Comparison of ENCODE assay signal across 9 mouse cellular contexts in genomic region chr13:33085695-33086432, GRCm38 (mm10). TPM values are rescaled to one million over a fixed set of nuclear protein-coding genes. Genes with fewer than 3 reads are reported as not detected.
A peak's percentile ranks its signal among the peaks of the same experiment; 100 is the strongest.
DNase-seq lines count a peak whose midpoint lies in the region; ATAC-seq and TF ChIP-seq lines count a peak whose summit lies in the region.
"Had no signal": no experiment of that assay in that cellular context is flagged by ENCODE, and none has a peak within 500 bp of the region (broad histone marks: within the 10 kb centered on the region; RNA-seq: fewer than 3 reads in every experiment).

No protein-coding gene starts in this region.

- TF ChIP-seq CTCF in lung, postnatal 0 days (IDR thresholded peaks at IDR 0.05), result no peak

- no peak overlapping the region for H3K9ac ChIP-seq in hindbrain, embryonic 14.5 days
- H3K9ac ChIP-seq in lung, postnatal 0 days (replicated peaks; ENCODE audit: low read depth), result no peak overlapping the region

- TF ChIP-seq EP300 in lung, postnatal 0 days (IDR thresholded peaks at IDR 0.05), result no peak

- peak; percentile 84 for ATAC-seq in hindbrain, embryonic 14.5 days (ENCODE audit: low FRiP score)
- ATAC-seq in lung, postnatal 0 days, result peak; percentile 77

- no peak overlapping the region for H3K4me2 ChIP-seq in hindbrain, embryonic 14.5 days (replicated peaks)
- H3K4me2 ChIP-seq in lung, postnatal 0 days (replicated peaks; ENCODE audit: low read depth, low read length), result no peak overlapping the region

- H3K4me3 ChIP-seq in heart, embryonic 10.5 days, result no peak overlapping the region
- no peak overlapping the region for H3K4me3 ChIP-seq in hindbrain, embryonic 14.5 days (replicated peaks; ENCODE audit: low read length)
- no peak overlapping the region for H3K4me3 ChIP-seq in lung, postnatal 0 days (ENCODE audit: low read depth, low read length)

- 0 out of 2 replicates have a peak, but pooled peaks cover 5% of the 10 kb centered on the region for H3K4me1 ChIP-seq in heart, embryonic 10.5 days
- H3K4me1 ChIP-seq in hindbrain, embryonic 14.5 days (replicated peaks; ENCODE audit: control insufficient read depth, insufficient read depth, low read length), result peaks cover 9% of the 10 kb centered on the region
- no peaks in the 10 kb centered on the region for H3K4me1 ChIP-seq in lung, postnatal 0 days (ENCODE audit: insufficient read depth, low read depth, low read length)

- H3K36me3 ChIP-seq in heart, embryonic 10.5 days, result no peaks in the 10 kb centered on the region
- no peaks in the 10 kb centered on the region for H3K36me3 ChIP-seq in hindbrain, embryonic 14.5 days (replicated peaks; ENCODE audit: control insufficient read depth, insufficient read depth)
- no peaks in the 10 kb centered on the region for H3K36me3 ChIP-seq in lung, postnatal 0 days (ENCODE audit: insufficient read depth, low read length)

- no peaks in the 10 kb centered on the region for H3K27me3 ChIP-seq in heart, embryonic 10.5 days (ENCODE audit: insufficient read depth, poor library complexity, severe bottlenecking)
- H3K27me3 ChIP-seq in hindbrain, embryonic 14.5 days (ENCODE audit: control insufficient read depth, insufficient read depth, low read length), result no peaks in the 10 kb centered on the region
- no peaks in the 10 kb centered on the region for H3K27me3 ChIP-seq in lung, postnatal 0 days (replicated peaks; ENCODE audit: insufficient read depth, low read length)

- DNase-seq in heart, adult 18-20 months, result peak; percentile 30 to 61
- DNase-seq in heart, embryonic 10.5 days (ENCODE audit: low spot score), result no peak
- peak; percentile 50 to 71 for DNase-seq in cerebellum, adult 18-20 months
- peak; percentile 36 for DNase-seq in hindbrain, embryonic 14.5 days (ENCODE audit: low spot score)
- peak; percentile 64 for DNase-seq in lung, postnatal 0 days (ENCODE audit: low spot score)
- DNase-seq in right cerebral cortex, postnatal 36 days (ENCODE audit: low spot score in 2 of 2), result peak; percentile 52 to 55
- no peak for DNase-seq in T-cell, adult 2 months (ENCODE audit: low spot score)
- DNase-seq in urinary bladder, postnatal 10 days (ENCODE audit: low spot score), result no peak

- peaks cover 6% of the 10 kb centered on the region; the same call in 1 of the 2 replicates for H3K9me3 ChIP-seq in heart, embryonic 10.5 days
- H3K9me3 ChIP-seq in hindbrain, embryonic 14.5 days (ENCODE audit: control insufficient read depth, low read length), result no peaks in the 10 kb centered on the region
- no peaks in the 10 kb centered on the region for H3K9me3 ChIP-seq in lung, postnatal 0 days (ENCODE audit: low read length)

- no peak overlapping the region for H3K27ac ChIP-seq in heart, embryonic 10.5 days
- H3K27ac ChIP-seq in hindbrain, embryonic 14.5 days, result peak overlapping the region; percentile 69
- H3K27ac ChIP-seq in lung, postnatal 0 days (ENCODE audit: low read length), result 0 out of 2 replicates have a peak overlapping the region, but pooled peaks have one; percentile 17

RNA-seq across cellular contexts. Expression of gene Serpinb1b, which starts 7.5 kb away (rescaled TPM):
- not detected for total RNA-seq in heart, adult 18-20 months (2021)
- not detected in 2 replicates for polyA plus RNA-seq in heart, embryonic 10.5 days (2016; fragmentation: Nextera tagmentation; extraction: Ambion mirVana)
- polyA plus RNA-seq in hindbrain, embryonic 14.5 days (2014; fragmentation: Nextera tagmentation; extraction: Ambion mirVana), result 32.7 and 32.8 TPM in 2 replicates
- polyA plus RNA-seq in lung, postnatal 0 days (2015; fragmentation: Nextera tagmentation; extraction: Ambion mirVana), result 0.63 and 0.69 TPM in 2 replicates
- polyA plus RNA-seq: liver, embryonic 16.5 days had no signal

RNA-seq across cellular contexts. Expression of gene Serpinb9b, which starts 58.6 kb away (rescaled TPM):
- under 1 TPM; 0.13 to 0.27 TPM for total RNA-seq in heart, adult 18-20 months (2021)
- 0.92 and 1.0 TPM in 2 replicates for polyA plus RNA-seq in heart, embryonic 10.5 days (2016; fragmentation: Nextera tagmentation; extraction: Ambion mirVana)
- 0.37 and 0.40 TPM in 2 replicates for polyA plus RNA-seq in hindbrain, embryonic 14.5 days (2014; fragmentation: Nextera tagmentation; extraction: Ambion mirVana)
- 1.9 and 3.1 TPM in 2 replicates for polyA plus RNA-seq in lung, postnatal 0 days (2015; fragmentation: Nextera tagmentation; extraction: Ambion mirVana)

Comparison
In these comparisons a context has a peak if more than half of its experiments do, and no peak if none do; other contexts are left out.
1. DNase-seq: peak in heart, adult 18-20 months (2 of 2), cerebellum, adult 18-20 months (2 of 2), hindbrain, embryonic 14.5 days (single experiment), lung, postnatal 0 days (single experiment) and right cerebral cortex, postnatal 36 days (2 of 2); none in heart, embryonic 10.5 days (single experiment), T-cell, adult 2 months (single experiment) and urinary bladder, postnatal 10 days (single experiment).
2. RNA of gene Serpinb1b, which starts 7.5 kb away (polyA plus RNA-seq): 32.7 to 32.8 TPM in hindbrain, embryonic 14.5 days; 0.63 to 0.69 TPM in lung, postnatal 0 days and not detected in heart, embryonic 10.5 days; every median in the first group is over 10 times any median in the second.